Mouse (Mus musculus): ENCODE data around the gene Gm14085. TPM values are rescaled to one million over a fixed set of nuclear protein-coding genes. Genes with fewer than 3 reads are reported as not detected.
"Not testable (repeated sequence)": the region's sequence is repeated elsewhere in the genome, so short reads cannot be mapped to it uniquely, and the experiment has no call there.

The Gm14085 gene
- total RNA-seq, 1 experiment: not detected

- H3K9ac ChIP-seq (ENCODE audit: insufficient read depth, low read depth, low read length, poor library complexity, severe bottlenecking): no peak overlapping the region
- DNase-seq (ENCODE audit: low read depth, low spot score): no peak
- H3K27ac ChIP-seq (ENCODE audit: insufficient read depth, low read depth, low read length, poor library complexity, severe bottlenecking): no peak overlapping the region
- in situ Hi-C loops (cut with MboI; ENCODE audit: low sequenced_read_pairs in 2 of 2, unreplicated experiment in 2 of 2): no loop called here
- no peaks in the 10 kb centered on the region for H3K9me3 ChIP-seq (ENCODE audit: control insufficient read depth, insufficient read depth, low read depth, low read length)
- H3K4me3 ChIP-seq (ENCODE audit: insufficient read depth in 1 of 2, low read depth in 1 of 2, low read length in 2 of 2, poor library complexity in 1 of 2, severe bottlenecking in 1 of 2): no peak overlapping the region
- H3K4me1 ChIP-seq (ENCODE audit: control insufficient read depth in 2 of 2, insufficient read depth in 2 of 2, low read length in 2 of 2, poor library complexity in 1 of 2): no peaks in the 10 kb centered on the region
- H3K36me3 ChIP-seq (ENCODE audit: control insufficient read depth, insufficient read depth, low read length, poor library complexity, severe bottlenecking): no peaks in the 10 kb centered on the region
- TF ChIP-seq HCFC1 (IDR thresholded peaks at IDR 0.05; ENCODE audit: borderline replicate concordance, insufficient read depth, low read length): no peak
- TF ChIP-seq MAFK (IDR thresholded peaks at IDR 0.05; ENCODE audit: insufficient read depth, low read depth, low read length): no peak
- no peak for TF ChIP-seq ZNF384 (IDR thresholded peaks at IDR 0.05; ENCODE audit: low read depth, low read length)
- no peak for TF ChIP-seq ZC3H11A (IDR thresholded peaks at IDR 0.05; ENCODE audit: borderline replicate concordance, low read depth, low read length)
- no peak for TF ChIP-seq CHD2 (IDR thresholded peaks at IDR 0.05; ENCODE audit: low read depth, low read length)
Observed at GRCm38 (mm10) chr2:122486674-122487073, 1.9 kb downstream of the Gm14085 start.

- not testable (repeated sequence) for H3K4me1 ChIP-seq (ENCODE audit: control insufficient read depth in 2 of 2, insufficient read depth in 2 of 2, low read length in 2 of 2, poor library complexity in 1 of 2); H3K9me3 ChIP-seq (ENCODE audit: control insufficient read depth, insufficient read depth, low read depth, low read length); H3K4me3 ChIP-seq (ENCODE audit: insufficient read depth in 1 of 2, low read depth in 1 of 2, low read length in 2 of 2, poor library complexity in 1 of 2, severe bottlenecking in 1 of 2); H3K36me3 ChIP-seq (ENCODE audit: control insufficient read depth, insufficient read depth, low read length, poor library complexity, severe bottlenecking); H3K27ac ChIP-seq (ENCODE audit: insufficient read depth, low read depth, low read length, poor library complexity, severe bottlenecking); H3K9ac ChIP-seq (ENCODE audit: insufficient read depth, low read depth, low read length, poor library complexity, severe bottlenecking); DNase-seq (ENCODE audit: low read depth, low spot score)
- in situ Hi-C loops (cut with MboI; ENCODE audit: low sequenced_read_pairs in 2 of 2, unreplicated experiment in 2 of 2): loop anchor here in 1 of 2 experiments (5.0 kb wide), 1 partner anchor 67 kb away; no protein-coding TSS in a partner anchor
Observed at GRCm38 (mm10) chr2:122529696-122530095, 45.0 kb downstream of the Gm14085 start.

GRCm38 (mm10) chr2:122531290-122531689 lies 46.5 kb downstream of the Gm14085 start:
- Histone ChIP-seq H3K9me3 (ENCODE audit: control insufficient read depth, insufficient read depth, low read depth, low read length) (no peaks in the 10 kb centered on the region), H3K9ac (ENCODE audit: insufficient read depth, low read depth, low read length, poor library complexity, severe bottlenecking) (no peak overlapping the region), H3K4me3 (ENCODE audit: insufficient read depth in 1 of 2, low read depth in 1 of 2, low read length in 2 of 2, poor library complexity in 1 of 2, severe bottlenecking in 1 of 2) (no peak overlapping the region), H3K4me1 (ENCODE audit: control insufficient read depth in 2 of 2, insufficient read depth in 2 of 2, low read length in 2 of 2, poor library complexity in 1 of 2) (no peaks in the 10 kb centered on the region), H3K27ac (ENCODE audit: insufficient read depth, low read depth, low read length, poor library complexity, severe bottlenecking) (no peak overlapping the region), H3K36me3 (ENCODE audit: control insufficient read depth, insufficient read depth, low read length, poor library complexity, severe bottlenecking) (no peaks in the 10 kb centered on the region)
- in situ Hi-C loops (cut with MboI; ENCODE audit: low sequenced_read_pairs in 2 of 2, unreplicated experiment in 2 of 2): loop anchor here in 1 of 2 experiments (5.0 kb wide), 1 partner anchor 69 kb away; no protein-coding TSS in a partner anchor
- TF ChIP-seq ZC3H11A (IDR thresholded peaks at IDR 0.05; ENCODE audit: borderline replicate concordance, low read depth, low read length): no peak
- TF ChIP-seq MAFK (IDR thresholded peaks at IDR 0.05; ENCODE audit: insufficient read depth, low read depth, low read length): no peak
- TF ChIP-seq HCFC1 (IDR thresholded peaks at IDR 0.05; ENCODE audit: borderline replicate concordance, insufficient read depth, low read length): no peak
- TF ChIP-seq ZNF384 (IDR thresholded peaks at IDR 0.05; ENCODE audit: low read depth, low read length): no peak
- no peak for DNase-seq (ENCODE audit: low read depth, low spot score)

GRCm38 (mm10) chr2:122531726-122532125 lies 47.0 kb downstream of the Gm14085 start:
- H3K4me3 ChIP-seq (ENCODE audit: insufficient read depth in 1 of 2, low read depth in 1 of 2, low read length in 2 of 2, poor library complexity in 1 of 2, severe bottlenecking in 1 of 2): no peak overlapping the region
- no peak for DNase-seq (ENCODE audit: low read depth, low spot score)
- TF ChIP-seq ZC3H11A (IDR thresholded peaks at IDR 0.05; ENCODE audit: borderline replicate concordance, low read depth, low read length) (no peak), HCFC1 (IDR thresholded peaks at IDR 0.05; ENCODE audit: borderline replicate concordance, insufficient read depth, low read length) (no peak), ZNF384 (IDR thresholded peaks at IDR 0.05; ENCODE audit: low read depth, low read length) (no peak), MAFK (IDR thresholded peaks at IDR 0.05; ENCODE audit: insufficient read depth, low read depth, low read length) (no peak), CHD2 (IDR thresholded peaks at IDR 0.05; ENCODE audit: low read depth, low read length) (no peak)

GRCm38 (mm10) chr2:122532136-122532801 lies 47.5 kb downstream of the Gm14085 start:
- in situ Hi-C loops (cut with MboI; ENCODE audit: low sequenced_read_pairs in 2 of 2, unreplicated experiment in 2 of 2): loop anchor here in 1 of 2 experiments (5.0 kb wide), 1 partner anchor 70 kb away; no protein-coding TSS in a partner anchor
- TF ChIP-seq CHD2 (IDR thresholded peaks at IDR 0.05; ENCODE audit: low read depth, low read length): no peak
- TF ChIP-seq ZNF384 (IDR thresholded peaks at IDR 0.05; ENCODE audit: low read depth, low read length): no peak
- no peak for TF ChIP-seq MAFK (IDR thresholded peaks at IDR 0.05; ENCODE audit: insufficient read depth, low read depth, low read length)
- no peak for TF ChIP-seq ZC3H11A (IDR thresholded peaks at IDR 0.05; ENCODE audit: borderline replicate concordance, low read depth, low read length)
- TF ChIP-seq HCFC1 (IDR thresholded peaks at IDR 0.05; ENCODE audit: borderline replicate concordance, insufficient read depth, low read length): no peak
- no peaks in the 10 kb centered on the region for H3K9me3 ChIP-seq (ENCODE audit: control insufficient read depth, insufficient read depth, low read depth, low read length)
- H3K27ac ChIP-seq (ENCODE audit: insufficient read depth, low read depth, low read length, poor library complexity, severe bottlenecking): no peak overlapping the region
- H3K36me3 ChIP-seq (ENCODE audit: control insufficient read depth, insufficient read depth, low read length, poor library complexity, severe bottlenecking): no peaks in the 10 kb centered on the region
- H3K9ac ChIP-seq (ENCODE audit: insufficient read depth, low read depth, low read length, poor library complexity, severe bottlenecking): no peak overlapping the region
- no peak for DNase-seq (ENCODE audit: low read depth, low spot score)
- H3K4me1 ChIP-seq (ENCODE audit: control insufficient read depth in 2 of 2, insufficient read depth in 2 of 2, low read length in 2 of 2, poor library complexity in 1 of 2): no peaks in the 10 kb centered on the region
- no peak overlapping the region for H3K4me3 ChIP-seq (ENCODE audit: insufficient read depth in 1 of 2, low read depth in 1 of 2, low read length in 2 of 2, poor library complexity in 1 of 2, severe bottlenecking in 1 of 2)

More at GRCm38 (mm10) chr2:122531726-122532125, 47.0 kb downstream of the Gm14085 start:
- H3K9ac ChIP-seq (ENCODE audit: insufficient read depth, low read depth, low read length, poor library complexity, severe bottlenecking): no peak overlapping the region
- no peaks in the 10 kb centered on the region for H3K9me3 ChIP-seq (ENCODE audit: control insufficient read depth, insufficient read depth, low read depth, low read length)
- H3K36me3 ChIP-seq (ENCODE audit: control insufficient read depth, insufficient read depth, low read length, poor library complexity, severe bottlenecking): no peaks in the 10 kb centered on the region
- in situ Hi-C loops (cut with MboI; ENCODE audit: low sequenced_read_pairs in 2 of 2, unreplicated experiment in 2 of 2): loop anchor here in 1 of 2 experiments (5.0 kb wide), 1 partner anchor 69 kb away; no protein-coding TSS in a partner anchor
- no peak overlapping the region for H3K27ac ChIP-seq (ENCODE audit: insufficient read depth, low read depth, low read length, poor library complexity, severe bottlenecking)
- no peaks in the 10 kb centered on the region for H3K4me1 ChIP-seq (ENCODE audit: control insufficient read depth in 2 of 2, insufficient read depth in 2 of 2, low read length in 2 of 2, poor library complexity in 1 of 2)

Measured in ES-E14 (cell line).